Mouse (Mus musculus) erythroblast, embryonic 14.5 days (primary cell): ENCODE results near the gene Adamts2.

ENCODE experiments used
- GATA1 ChIP-seq: IDR thresholded peaks from 2 replicates; pipeline ENCODE4 v1.6.1; 2012; ENCODE audit warnings: low read length, inconsistent platforms, mixed read lengths
- TAL1 ChIP-seq: IDR thresholded peaks from 3 replicates; pipeline ENCODE4 v1.6.1; 2012; ENCODE audit warnings: low read length, inconsistent platforms, mixed read lengths

DNA sequence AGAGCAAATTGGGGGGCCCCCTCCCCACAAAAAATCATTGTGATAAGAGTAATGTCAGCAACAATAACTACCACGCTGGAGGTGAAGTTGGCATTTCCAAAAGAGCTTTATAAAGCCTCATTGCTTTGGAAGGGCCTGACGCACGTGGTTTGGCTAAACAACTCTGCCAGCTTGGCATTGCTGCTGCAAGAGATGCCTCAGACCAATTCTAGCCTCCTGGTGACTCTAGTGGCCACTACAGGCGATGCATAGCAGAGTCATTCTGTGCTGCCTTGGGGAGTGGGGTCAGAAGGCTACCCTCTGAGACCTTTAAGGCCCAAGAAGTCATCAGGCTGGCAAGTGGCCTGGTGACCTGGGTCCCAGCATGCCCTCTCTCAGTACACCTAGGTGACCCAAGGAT lies 132.2 kb downstream of the Adamts2 start:
- TF ChIP-seq TAL1 (no peak), GATA1 (no peak)
